Comparison of ENCODE assay signal across 17 mouse cellular contexts in the genomic region with DNA sequence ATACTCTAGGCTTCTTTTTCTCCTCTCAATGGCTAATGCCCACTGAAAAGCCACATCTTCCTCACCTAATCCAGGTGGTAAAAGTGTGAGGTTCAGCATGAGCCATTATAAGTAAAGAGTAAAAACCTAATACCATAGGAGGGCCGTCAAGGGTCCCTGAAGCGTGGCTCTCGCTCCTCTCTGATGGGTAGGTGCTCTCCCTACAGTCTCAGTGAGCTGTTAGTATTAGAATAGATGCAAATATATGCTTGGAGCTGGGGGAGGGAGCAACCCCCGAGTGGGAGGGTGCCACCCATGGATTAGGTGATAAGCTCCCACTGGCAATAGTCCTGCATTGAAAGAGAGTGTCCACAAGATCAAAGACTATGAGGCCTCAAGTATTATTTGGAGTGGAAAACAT.
DNase-seq lines count a peak whose midpoint lies in the region; ATAC-seq lines count a peak whose summit lies in the region.
"Had no signal": no experiment of that assay in that cellular context is flagged by ENCODE, and none has a peak within 500 bp of the region (broad histone marks: within the 10 kb centered on the region; RNA-seq: fewer than 3 reads in every experiment).

No protein-coding gene starts in this region.

- H3K9me3 ChIP-seq in heart, embryonic 15.5 days (replicated peaks): no peaks in the 10 kb centered on the region
- no peaks in the 10 kb centered on the region for H3K9me3 ChIP-seq in midbrain, embryonic 12.5 days
- H3K9me3 ChIP-seq in midbrain, embryonic 15.5 days: no peaks in the 10 kb centered on the region
- H3K9me3 ChIP-seq in forebrain, embryonic 15.5 days: no peaks in the 10 kb centered on the region
- no peaks in the 10 kb centered on the region for H3K9me3 ChIP-seq in neural tube, embryonic 13.5 days
- H3K9me3 ChIP-seq: embryonic facial prominence, embryonic 10.5 days; liver, embryonic 12.5 days had no signal

- 0 out of 2 replicates have a peak overlapping the region, but pooled peaks have one; percentile 58 for H3K27ac ChIP-seq in heart, embryonic 15.5 days
- peak overlapping the region; percentile 69 for H3K27ac ChIP-seq in midbrain, embryonic 12.5 days (replicated peaks)
- H3K27ac ChIP-seq in midbrain, embryonic 15.5 days: no peak overlapping the region
- peak overlapping the region; percentile 27; the same call in 1 of the 2 replicates for H3K27ac ChIP-seq in forebrain, embryonic 15.5 days (replicated peaks)
- H3K27ac ChIP-seq in neural tube, embryonic 13.5 days (replicated peaks): peak overlapping the region; percentile 84
- H3K27ac ChIP-seq: embryonic facial prominence, embryonic 10.5 days; kidney, postnatal 0 days; liver, embryonic 12.5 days had no signal

- peaks cover 58% of the 10 kb centered on the region for H3K4me1 ChIP-seq in heart, embryonic 15.5 days (replicated peaks)
- peaks cover 41% of the 10 kb centered on the region for H3K4me1 ChIP-seq in midbrain, embryonic 12.5 days
- H3K4me1 ChIP-seq in midbrain, embryonic 15.5 days: peaks cover 26% of the 10 kb centered on the region
- H3K4me1 ChIP-seq in forebrain, embryonic 15.5 days: peaks cover 25% of the 10 kb centered on the region
- H3K4me1 ChIP-seq in neural tube, embryonic 13.5 days (replicated peaks): peaks cover 78% of the 10 kb centered on the region

- H3K4me2 ChIP-seq in heart, embryonic 15.5 days: no peak overlapping the region
- 0 out of 2 replicates have a peak overlapping the region, but pooled peaks have one; percentile 21 for H3K4me2 ChIP-seq in midbrain, embryonic 12.5 days (replicated peaks)
- H3K4me2 ChIP-seq in midbrain, embryonic 15.5 days: no peak overlapping the region
- no peak overlapping the region for H3K4me2 ChIP-seq in forebrain, embryonic 15.5 days (replicated peaks)
- no peak overlapping the region for H3K4me2 ChIP-seq in neural tube, embryonic 13.5 days
- H3K4me2 ChIP-seq: liver, embryonic 12.5 days had no signal

- no peaks in the 10 kb centered on the region for H3K36me3 ChIP-seq in heart, embryonic 15.5 days
- H3K36me3 ChIP-seq in midbrain, embryonic 12.5 days: no peaks in the 10 kb centered on the region
- H3K36me3 ChIP-seq in midbrain, embryonic 15.5 days (replicated peaks): no peaks in the 10 kb centered on the region
- no peaks in the 10 kb centered on the region for H3K36me3 ChIP-seq in forebrain, embryonic 15.5 days
- no peaks in the 10 kb centered on the region for H3K36me3 ChIP-seq in neural tube, embryonic 13.5 days

- no peak for DNase-seq in heart, postnatal 36 days
- DNase-seq in cerebellum, adult 11 months: no peak
- DNase-seq: adrenal gland, postnatal 36 days; cerebellum, postnatal 14 days; gastrocnemius, adult 2 months; heart, postnatal 10 days; thymus, adult 2 months had no signal

- H3K27me3 ChIP-seq in heart, embryonic 15.5 days: no peaks in the 10 kb centered on the region
- no peaks in the 10 kb centered on the region for H3K27me3 ChIP-seq in midbrain, embryonic 12.5 days
- H3K27me3 ChIP-seq in midbrain, embryonic 15.5 days (replicated peaks): no peaks in the 10 kb centered on the region
- no peaks in the 10 kb centered on the region for H3K27me3 ChIP-seq in forebrain, embryonic 15.5 days
- H3K27me3 ChIP-seq in neural tube, embryonic 13.5 days: no peaks in the 10 kb centered on the region
- H3K27me3 ChIP-seq: liver, embryonic 12.5 days had no signal

- WGBS in heart, embryonic 15.5 days: 77% methylated on average over 4 of the region's 4 CpGs
- WGBS in midbrain, embryonic 12.5 days: 69% methylated on average over 4 of the region's 4 CpGs
- WGBS in midbrain, embryonic 15.5 days: 65% methylated on average over 4 of the region's 4 CpGs
- WGBS in forebrain, embryonic 15.5 days: 75% methylated on average over 4 of the region's 4 CpGs
- 71% methylated on average over 4 of the region's 4 CpGs for WGBS in neural tube, embryonic 13.5 days

- intact Hi-C loops in heart, postnatal 36 days (cut with DNase I): no loop called here

- H3K9ac ChIP-seq in heart, embryonic 15.5 days: no peak overlapping the region
- H3K9ac ChIP-seq in midbrain, embryonic 12.5 days (replicated peaks): no peak overlapping the region
- H3K9ac ChIP-seq in midbrain, embryonic 15.5 days: no peak overlapping the region
- H3K9ac ChIP-seq in forebrain, embryonic 15.5 days (replicated peaks): no peak overlapping the region
- 0 out of 2 replicates have a peak overlapping the region, but pooled peaks have one; percentile 45 for H3K9ac ChIP-seq in neural tube, embryonic 13.5 days
- H3K9ac ChIP-seq: liver, embryonic 12.5 days had no signal

- no peak for ATAC-seq in heart, embryonic 15.5 days (replicated peaks; ENCODE audit: insufficient number of reproducible peaks, insufficient read depth, low FRiP score, low read depth)
- ATAC-seq in midbrain, embryonic 12.5 days (ENCODE audit: low FRiP score, low read depth): no peak
- no peak for ATAC-seq in midbrain, embryonic 15.5 days (replicated peaks)
- ATAC-seq in forebrain, embryonic 15.5 days (replicated peaks): no peak
- ATAC-seq in neural tube, embryonic 13.5 days (ENCODE audit: low read depth): no peak
- no peak for ATAC-seq in megakaryocyte-erythroid progenitor cell, adult 5-6 weeks (replicated peaks; ENCODE audit: low FRiP score, low TSS enrichment, poor library complexity, severe bottlenecking)
- ATAC-seq: intestine, embryonic 16.5 days; liver, embryonic 12.5 days had no signal

- H3K4me3 ChIP-seq in heart, embryonic 15.5 days: no peak overlapping the region
- no peak overlapping the region for H3K4me3 ChIP-seq in midbrain, embryonic 12.5 days
- no peak overlapping the region for H3K4me3 ChIP-seq in midbrain, embryonic 15.5 days
- H3K4me3 ChIP-seq in forebrain, embryonic 15.5 days: no peak overlapping the region
- no peak overlapping the region for H3K4me3 ChIP-seq in neural tube, embryonic 13.5 days
- H3K4me3 ChIP-seq: embryonic facial prominence, embryonic 10.5 days; gastrocnemius, adult 2 months; liver, embryonic 12.5 days had no signal
